Mouse (Mus musculus) hematopoietic stem cell, adult 5-6 weeks (primary cell): Measurements from ENCODE around the gene Wfdc1. TPM values are rescaled to one million over a fixed set of nuclear protein-coding genes. Genes with fewer than 3 reads are reported as not detected.

Source experiments
- total RNA-seq: library from RNA; stranded (forward); fragments of 172-1452, 232-1000 nt; gene quantifications from 2 replicates; pipeline ENCODE4 v1.2.3, GENCODE M21; 2017

The Wfdc1 gene
- total RNA-seq, 1 experiment from 2014 or later, result not detected

Other genes starting within 250 kb of the Wfdc1 start
- gene Osgin1, start 232.2 kb upstream of the Wfdc1 start, total RNA-seq, result 7.1 and 8.5 TPM in 2 replicates
- gene Necab2, start 219.6 kb upstream of the Wfdc1 start, total RNA-seq, result not detected in 2 replicates
- gene Slc38a8, start 164.7 kb upstream of the Wfdc1 start, total RNA-seq, result not detected in 2 replicates
- 45.5 and 51.2 TPM in 2 replicates for gene Mbtps1, start 107.6 kb upstream of the Wfdc1 start, total RNA-seq
- 28.0 and 31.6 TPM in 2 replicates for gene Hsdl1, start 91.2 kb upstream of the Wfdc1 start, total RNA-seq
- not detected in 2 replicates for gene Dnaaf1, start 91.1 kb upstream of the Wfdc1 start, total RNA-seq
- gene Taf1c, start 61.1 kb upstream of the Wfdc1 start, total RNA-seq, result 7.9 and 12.7 TPM in 2 replicates
- gene Adad2, start 53.6 kb upstream of the Wfdc1 start, total RNA-seq, result not detected in 2 replicates
- not detected in 2 replicates for gene Kcng4, start 30.7 kb upstream of the Wfdc1 start, total RNA-seq
- gene Atp2c2, start 33.6 kb downstream of the Wfdc1 start, total RNA-seq, result not detected in 2 replicates
- gene Tldc1, start 112.1 kb downstream of the Wfdc1 start, total RNA-seq, result 7.9 and 14.4 TPM in 2 replicates
- gene Cotl1, start 174.2 kb downstream of the Wfdc1 start, total RNA-seq, result 84.9 and 161 TPM in 2 replicates
- 8.1 and 9.3 TPM in 2 replicates for gene Klhl36, start 195.9 kb downstream of the Wfdc1 start, total RNA-seq
- 41.0 and 65.4 TPM in 2 replicates for gene Usp10, start 244.0 kb downstream of the Wfdc1 start, total RNA-seq
- 18.4 and 33.8 TPM in 2 replicates for gene Gm20388, start 244.5 kb downstream of the Wfdc1 start, total RNA-seq